Mouse (Mus musculus): ENCODE data around the gene Iqschfp. TPM values are rescaled to one million over a fixed set of nuclear protein-coding genes. Genes with fewer than 3 reads are reported as not detected.

The Iqschfp gene
- polyA plus RNA-seq, 1 experiment: not detected

- Histone ChIP-seq H3K4me3 (ENCODE audit: insufficient read depth, low read depth, low read length) (no peak overlapping the region), H3K27ac (replicated peaks; ENCODE audit: low read depth, low read length) (no peak overlapping the region), H3K4me1 (ENCODE audit: control insufficient read depth, insufficient read depth, insufficient read length, low read length) (no peaks in the 10 kb centered on the region; the same call in 1 of the 2 replicates)
Measured at GRCm38 (mm10) chr3:68602891-68603290, 710.9 kb downstream of the Iqschfp start.

GRCm38 (mm10) chr3:68604467-68604866 is 712.4 kb downstream of the Iqschfp start:
- H3K27ac ChIP-seq (replicated peaks; ENCODE audit: low read depth, low read length): no peak overlapping the region
- no peak overlapping the region for H3K4me3 ChIP-seq (ENCODE audit: insufficient read depth, low read depth, low read length)
- H3K4me1 ChIP-seq (ENCODE audit: control insufficient read depth, insufficient read depth, insufficient read length, low read length): 0 out of 2 replicates have a peak, but pooled peaks cover 3% of the 10 kb centered on the region

GRCm38 (mm10) chr3:68604962-68605361 is 712.9 kb downstream of the Iqschfp start:
- H3K4me3 ChIP-seq (ENCODE audit: insufficient read depth, low read depth, low read length): no peak overlapping the region
- peaks cover 5% of the 10 kb centered on the region; the same call in 1 of the 2 replicates for H3K4me1 ChIP-seq (ENCODE audit: control insufficient read depth, insufficient read depth, insufficient read length, low read length)
- no peak overlapping the region for H3K27ac ChIP-seq (replicated peaks; ENCODE audit: low read depth, low read length)

GRCm38 (mm10) chr3:68605942-68606603 is 714.0 kb downstream of the Iqschfp start:
- Histone ChIP-seq H3K4me1 (ENCODE audit: control insufficient read depth, insufficient read depth, insufficient read length, low read length) (peaks cover 7% of the 10 kb centered on the region), H3K27ac (replicated peaks; ENCODE audit: low read depth, low read length) (no peak overlapping the region), H3K4me3 (ENCODE audit: insufficient read depth, low read depth, low read length) (no peak overlapping the region)

- H3K4me3 ChIP-seq (ENCODE audit: insufficient read depth, low read depth, low read length): no peak overlapping the region
- no peak overlapping the region for H3K27ac ChIP-seq (replicated peaks; ENCODE audit: low read depth, low read length)
- H3K4me1 ChIP-seq (ENCODE audit: control insufficient read depth, insufficient read depth, insufficient read length, low read length): peaks cover 7% of the 10 kb centered on the region
Measured at GRCm38 (mm10) chr3:68606730-68607129, 714.7 kb downstream of the Iqschfp start.

GRCm38 (mm10) chr3:68607336-68607735 is 715.3 kb downstream of the Iqschfp start:
- Histone ChIP-seq H3K27ac (replicated peaks; ENCODE audit: low read depth, low read length) (no peak overlapping the region), H3K4me1 (ENCODE audit: control insufficient read depth, insufficient read depth, insufficient read length, low read length) (peaks cover 7% of the 10 kb centered on the region), H3K4me3 (ENCODE audit: insufficient read depth, low read depth, low read length) (no peak overlapping the region)

GRCm38 (mm10) chr3:68608848-68609497 is 716.9 kb downstream of the Iqschfp start:
- H3K4me1 ChIP-seq (ENCODE audit: control insufficient read depth, insufficient read depth, insufficient read length, low read length): peaks cover 7% of the 10 kb centered on the region
- H3K4me3 ChIP-seq (ENCODE audit: insufficient read depth, low read depth, low read length): no peak overlapping the region
- no peak overlapping the region for H3K27ac ChIP-seq (replicated peaks; ENCODE audit: low read depth, low read length)

GRCm38 (mm10) chr3:68610011-68610410 is 718.0 kb downstream of the Iqschfp start:
- Histone ChIP-seq H3K27ac (replicated peaks; ENCODE audit: low read depth, low read length) (no peak overlapping the region), H3K4me3 (ENCODE audit: insufficient read depth, low read depth, low read length) (no peak overlapping the region), H3K4me1 (ENCODE audit: control insufficient read depth, insufficient read depth, insufficient read length, low read length) (peaks cover 7% of the 10 kb centered on the region)

GRCm38 (mm10) chr3:68610598-68611261 is 718.7 kb downstream of the Iqschfp start:
- H3K4me3 ChIP-seq (ENCODE audit: insufficient read depth, low read depth, low read length): no peak overlapping the region
- no peak overlapping the region for H3K27ac ChIP-seq (replicated peaks; ENCODE audit: low read depth, low read length)
- peaks cover 7% of the 10 kb centered on the region for H3K4me1 ChIP-seq (ENCODE audit: control insufficient read depth, insufficient read depth, insufficient read length, low read length)

GRCm38 (mm10) chr3:68615042-68615810 is 723.2 kb downstream of the Iqschfp start:
- H3K27ac ChIP-seq (replicated peaks; ENCODE audit: low read depth, low read length): no peak overlapping the region
- H3K4me1 ChIP-seq (ENCODE audit: control insufficient read depth, insufficient read depth, insufficient read length, low read length): peaks cover 3% of the 10 kb centered on the region; the same call in 1 of the 2 replicates
- no peak overlapping the region for H3K4me3 ChIP-seq (ENCODE audit: insufficient read depth, low read depth, low read length)

- H3K4me3 ChIP-seq (ENCODE audit: insufficient read depth, low read depth, low read length): no peak overlapping the region
- H3K27ac ChIP-seq (replicated peaks; ENCODE audit: low read depth, low read length): no peak overlapping the region
- no peaks in the 10 kb centered on the region for H3K4me1 ChIP-seq (ENCODE audit: control insufficient read depth, insufficient read depth, insufficient read length, low read length)
Measured at GRCm38 (mm10) chr3:68616363-68616762, 724.3 kb downstream of the Iqschfp start.

- no peaks in the 10 kb centered on the region for H3K4me1 ChIP-seq (ENCODE audit: control insufficient read depth, insufficient read depth, insufficient read length, low read length)
- H3K27ac ChIP-seq (replicated peaks; ENCODE audit: low read depth, low read length): no peak overlapping the region
- H3K4me3 ChIP-seq (ENCODE audit: insufficient read depth, low read depth, low read length): no peak overlapping the region
Measured at GRCm38 (mm10) chr3:68617708-68618107, 725.7 kb downstream of the Iqschfp start.

- H3K4me3 ChIP-seq (ENCODE audit: insufficient read depth, low read depth, low read length): no peak overlapping the region
- no peak overlapping the region for H3K27ac ChIP-seq (replicated peaks; ENCODE audit: low read depth, low read length)
Measured at GRCm38 (mm10) chr3:68619097-68619496, 727.1 kb downstream of the Iqschfp start.

GRCm38 (mm10) chr3:68621971-68622370 is 729.9 kb downstream of the Iqschfp start:
- Histone ChIP-seq H3K4me1 (ENCODE audit: control insufficient read depth, insufficient read depth, insufficient read length, low read length) (no peaks in the 10 kb centered on the region), H3K4me3 (ENCODE audit: insufficient read depth, low read depth, low read length) (no peak overlapping the region), H3K27ac (replicated peaks; ENCODE audit: low read depth, low read length) (no peak overlapping the region)

More at GRCm38 (mm10) chr3:68619097-68619496, 727.1 kb downstream of the Iqschfp start:
- H3K4me1 ChIP-seq (ENCODE audit: control insufficient read depth, insufficient read depth, insufficient read length, low read length): no peaks in the 10 kb centered on the region

GRCm38 (mm10) chr3:68623036-68623435 is 731.0 kb downstream of the Iqschfp start:
- Histone ChIP-seq H3K4me3 (ENCODE audit: insufficient read depth, low read depth, low read length) (no peak overlapping the region), H3K4me1 (ENCODE audit: control insufficient read depth, insufficient read depth, insufficient read length, low read length) (no peaks in the 10 kb centered on the region), H3K27ac (replicated peaks; ENCODE audit: low read depth, low read length) (no peak overlapping the region)

All from brown adipose tissue, adult 24 weeks (tissue).